Mouse (Mus musculus) hindbrain, embryonic 16.5 days (tissue): ENCODE measurements at regions not wholly inside any gene's neighbourhood (a gene's known extent, or its start where the extent isn't known, plus 50 kb on each side); places are given as distances from the start of the nearest gene placed in this dataset.

ENCODE experiments used
- ATAC-seq: fragments of 200-750 bp; cut with Nextera tagmentation; 2 replicates; pipeline ENCODE4 v1.8.0; 2017; ENCODE audit warnings: moderate TSS enrichment, moderate library complexity
- H3K27ac ChIP-seq: fragments of 300-500 bp; sonication (generic); 2 replicates; pipeline ENCODE4 v1.5.1; 2014; ENCODE audit warnings: low read depth, mild to moderate bottlenecking, control low read depth, low read length, moderate library complexity
- H3K27me3 ChIP-seq: fragments of 300-500 bp; sonication (generic); replicated peaks from 2 replicates; pipeline ENCODE4 v1.6.1; 2014; ENCODE audit warnings: low read length; ENCODE audit not compliant: control insufficient read depth, insufficient read depth
- H3K36me3 ChIP-seq: fragments of 300-500 bp; sonication (generic); 2 replicates; pipeline ENCODE4 v1.6.1; 2014; ENCODE audit warnings: mild to moderate bottlenecking, low read length, moderate library complexity, mixed read lengths; ENCODE audit not compliant: control insufficient read depth, insufficient read depth
- H3K4me1 ChIP-seq: fragments of 300-500 bp; sonication (generic); 2 replicates; pipeline ENCODE4 v1.6.1; 2014; ENCODE audit warnings: low read depth, low read length; ENCODE audit not compliant: control insufficient read depth, insufficient read depth
- H3K4me2 ChIP-seq: fragments of 300-500 bp; sonication (generic); 2 replicates; pipeline ENCODE4 v1.6.1; 2014; ENCODE audit warnings: mild to moderate bottlenecking, low read length, control low read depth, moderate library complexity
- H3K4me3 ChIP-seq: fragments of 300-500 bp; sonication (generic); 2 replicates; pipeline ENCODE4 v1.5.1; 2014; ENCODE audit warnings: mild to moderate bottlenecking, low read length, control low read depth, moderate library complexity
- H3K9ac ChIP-seq: fragments of 300-500 bp; sonication (generic); 2 replicates; pipeline ENCODE4 v1.6.1; 2014; ENCODE audit warnings: low read depth, mild to moderate bottlenecking, control low read depth, low read length, moderate library complexity
- H3K9me3 ChIP-seq: fragments of 300-500 bp; sonication (generic); 2 replicates; pipeline ENCODE4 v1.6.1; 2014; ENCODE audit warnings: mild to moderate bottlenecking, low read length, moderate library complexity; ENCODE audit not compliant: control insufficient read depth
- WGBS: fragments of 180-500 bp; shearing (Covaris S2); extraction: QIAGEN DNeasy Blood & Tissue Kit; methylation state at CpG from one replicate; pipeline ENCODE4 v1.1.7; 2014; 5-methylcytosine and 5-hydroxymethylcytosine counted together

- no peak overlapping the region for H3K27ac ChIP-seq
- 25% methylated on average over 2 of the region's 2 CpGs for WGBS
- ATAC-seq = 0 out of 2 replicates have a peak, but pooled peaks have one; percentile 52
These were observed 1605.0 kb upstream of the Aga start for GRCm38 (mm10) chr8:51906516-51906915.

DNA sequence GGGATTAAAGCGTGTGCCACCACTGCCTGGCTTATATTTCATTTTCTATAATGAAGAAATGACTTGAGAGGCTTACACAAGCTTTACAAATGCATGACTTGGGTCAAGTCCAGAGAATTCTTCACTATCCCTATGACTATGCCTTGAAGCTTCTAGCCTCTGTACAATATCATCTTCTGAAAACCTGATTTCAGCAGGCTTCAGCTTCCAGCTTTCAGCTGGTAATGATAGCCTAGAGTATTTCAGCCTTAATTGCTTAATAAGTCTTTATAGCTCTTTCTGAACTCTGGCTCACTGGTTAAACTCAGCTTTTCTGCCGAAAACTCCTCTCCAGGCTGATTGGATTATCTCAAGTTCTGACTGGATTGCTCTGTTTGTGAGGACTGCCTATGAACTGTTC lies 1601.2 kb upstream of the Aga start:
- Histone ChIP-seq H3K27ac (no peak overlapping the region), H3K9me3 (no peaks in the 10 kb centered on the region), H3K9ac (no peak overlapping the region), H3K36me3 (no peaks in the 10 kb centered on the region), H3K4me3 (no peak overlapping the region), H3K4me1 (no peaks in the 10 kb centered on the region), H3K27me3 (no peaks in the 10 kb centered on the region), H3K4me2 (no peak overlapping the region)
- WGBS = 80% methylated on average over 2 of the region's 2 CpGs
- no peak for ATAC-seq

More at GRCm38 (mm10) chr8:51906516-51906915, 1605.0 kb upstream of the Aga start:
- Histone ChIP-seq H3K27me3 (no peaks in the 10 kb centered on the region), H3K9me3 (no peaks in the 10 kb centered on the region), H3K4me1 (no peaks in the 10 kb centered on the region), H3K9ac (no peak overlapping the region), H3K4me2 (no peak overlapping the region), H3K36me3 (no peaks in the 10 kb centered on the region), H3K4me3 (no peak overlapping the region)

DNA sequence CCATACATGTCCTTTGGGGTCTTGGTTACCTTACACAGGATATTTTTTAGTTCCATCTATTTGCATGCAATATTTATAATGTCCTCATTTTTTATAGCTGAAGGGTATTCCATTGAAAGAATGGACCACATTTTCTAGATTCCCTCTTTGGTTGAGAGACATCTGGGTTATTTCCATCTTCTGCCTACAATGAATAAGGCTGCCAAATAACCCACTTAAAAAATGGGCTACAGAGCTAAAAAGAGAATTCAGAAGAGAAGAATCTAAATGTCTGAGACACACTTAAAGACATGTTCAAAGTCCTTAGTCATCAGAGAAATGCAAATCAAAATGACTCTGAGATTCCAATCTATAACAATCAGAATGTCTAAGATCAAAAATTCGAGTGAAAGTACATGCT lies 1566.7 kb upstream of the Aga start:
- Histone ChIP-seq H3K9me3 (no peaks in the 10 kb centered on the region), H3K4me2 (no peak overlapping the region), H3K4me1 (no peaks in the 10 kb centered on the region), H3K27me3 (no peaks in the 10 kb centered on the region), H3K27ac (no peak overlapping the region), H3K9ac (no peak overlapping the region), H3K36me3 (no peaks in the 10 kb centered on the region), H3K4me3 (no peak overlapping the region)
- no peak for ATAC-seq
- 73% methylated on average over 1 of the region's 1 CpGs for WGBS

- Histone ChIP-seq H3K9me3 (no peaks in the 10 kb centered on the region), H3K9ac (no peak overlapping the region), H3K4me2 (no peak overlapping the region), H3K36me3 (no peaks in the 10 kb centered on the region), H3K27me3 (no peaks in the 10 kb centered on the region), H3K27ac (no peak overlapping the region), H3K4me1 (no peaks in the 10 kb centered on the region), H3K4me3 (no peak overlapping the region)
- WGBS = 89% methylated on average over 4 of the region's 4 CpGs
- no peak for ATAC-seq
These were observed 1549.0 kb upstream of the Aga start for GRCm38 (mm10) chr8:51962516-51962915.

DNA sequence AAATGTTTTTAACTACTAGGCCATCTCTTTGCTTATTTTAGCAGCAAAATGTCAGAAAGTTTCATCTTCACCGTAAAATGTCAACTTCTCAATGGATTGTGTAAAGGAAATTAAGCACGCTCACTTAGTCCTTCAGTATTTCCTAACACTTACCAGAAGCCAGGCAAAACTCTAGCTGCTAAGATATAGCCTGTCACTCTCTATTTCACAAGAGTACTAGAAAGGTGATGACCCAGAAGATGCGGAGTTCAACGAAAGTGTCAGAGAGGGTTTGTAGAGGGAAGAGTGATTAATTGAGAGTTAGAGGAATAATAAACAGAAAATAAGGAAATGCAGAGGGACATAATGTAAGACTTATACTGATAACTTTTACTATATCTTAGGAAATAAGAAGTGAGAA lies 1509.8 kb upstream of the Aga start:
- Histone ChIP-seq H3K27me3 (no peaks in the 10 kb centered on the region), H3K4me3 (no peak overlapping the region), H3K36me3 (no peaks in the 10 kb centered on the region), H3K9me3 (no peaks in the 10 kb centered on the region), H3K27ac (no peak overlapping the region), H3K9ac (no peak overlapping the region), H3K4me2 (no peak overlapping the region), H3K4me1 (no peaks in the 10 kb centered on the region)
- WGBS = 77% methylated on average over 4 of the region's 4 CpGs
- no peak for ATAC-seq
